Mouse (Mus musculus) liver, embryonic 14.5 days (tissue): ENCODE results near the gene Ramp3.

Experiments
- CTCF ChIP-seq: IDR thresholded peaks from 2 replicates; pipeline ENCODE4 v1.5.1; 2016; ENCODE audit warnings: antibody characterized with exemption, low read depth, control low read depth
- EP300 ChIP-seq: IDR thresholded peaks from 2 replicates; pipeline ENCODE4 v1.6.1; 2016; ENCODE audit warnings: antibody characterized with exemption, low read depth

DNA sequence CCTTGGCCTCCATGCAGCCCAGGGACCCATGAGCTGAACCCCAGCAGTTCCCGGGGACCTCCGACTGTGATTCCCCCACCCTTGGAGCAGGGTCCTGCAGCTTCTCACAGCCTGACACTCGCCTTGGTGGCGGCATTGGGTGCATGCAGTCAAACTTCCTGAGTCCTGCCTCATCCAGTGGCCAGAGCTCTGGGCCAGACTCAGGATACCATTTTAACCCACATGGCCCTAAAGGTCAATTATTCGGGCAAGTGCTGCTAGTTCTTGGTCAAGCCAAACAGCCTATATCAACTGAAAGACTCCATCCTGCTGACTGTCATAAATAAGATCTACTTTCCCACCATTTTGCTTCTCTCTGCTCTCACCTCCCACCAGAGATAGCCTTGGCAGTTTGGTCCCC is 62.4 kb downstream of the Ramp3 start:
- TF ChIP-seq EP300: no peak
- no peak for TF ChIP-seq CTCF
